Mouse (Mus musculus) ES-Bruce4 (cell line): Measurements from ENCODE around the gene Adarb2.

Experiments
- CTCF ChIP-seq: IDR thresholded peaks from one replicate; pipeline ENCODE4 v1.8.1; 2011; ENCODE audit warnings: low read depth, low read length
- EP300 ChIP-seq: IDR thresholded peaks from 2 replicates; pipeline ENCODE4 v1.6.1; 2011; ENCODE audit warnings: low read depth, low read length; ENCODE audit not compliant: insufficient read depth
- POLR2A ChIP-seq: IDR thresholded peaks from one replicate; pipeline ENCODE4 v1.8.1; 2011; ENCODE audit warnings: low read length; ENCODE audit not compliant: insufficient read depth

GRCm38 (mm10) chr13:8749451-8749850, 546.8 kb downstream of the Adarb2 start:
- TF ChIP-seq CTCF (no peak), POLR2A (no peak), EP300 (no peak)
